Mouse (Mus musculus) limb, embryonic 11.5 days (tissue): ENCODE measurements around the gene Bmper. TPM values are rescaled to one million over a fixed set of nuclear protein-coding genes. Genes with fewer than 3 reads are reported as not detected.

Experiments used
- ATAC-seq: fragments of 200-750 bp; cut with Nextera tagmentation; 2 replicates; pipeline ENCODE4 v1.8.0; 2017; ENCODE audit warnings: low read depth; ENCODE audit not compliant: insufficient number of reproducible peaks, low FRiP score, low TSS enrichment
- DNase-seq: peaks from one replicate; pipeline ENCODE4 v3.0.0-alpha.2; 2015; ENCODE audit warnings: low spot score
- H3K27ac ChIP-seq: fragments of 300-500 bp; sonication (generic); replicated peaks from 2 replicates; pipeline ENCODE4 v1.5.1; 2014; ENCODE audit warnings: low read depth, mild to moderate bottlenecking, low read length
- H3K27me3 ChIP-seq: fragments of 300-500 bp; sonication (generic); 2 replicates; pipeline ENCODE4 v1.6.1; 2014; ENCODE audit warnings: mild to moderate bottlenecking, low read length, mixed read lengths; ENCODE audit not compliant: control insufficient read depth, insufficient read depth
- H3K36me3 ChIP-seq: fragments of 300-500 bp; sonication (generic); 2 replicates; pipeline ENCODE4 v1.6.1; 2014; ENCODE audit warnings: mild to moderate bottlenecking, low read length, moderate library complexity, mixed read lengths; ENCODE audit not compliant: control insufficient read depth, insufficient read depth
- H3K4me1 ChIP-seq: fragments of 300-500 bp; sonication (generic); 2 replicates; pipeline ENCODE4 v1.6.1; 2014; ENCODE audit warnings: low read length, mixed read lengths; ENCODE audit not compliant: control insufficient read depth, insufficient read depth
- H3K4me2 ChIP-seq: fragments of 300-500 bp; sonication (generic); 2 replicates; pipeline ENCODE4 v1.6.1; 2014; ENCODE audit warnings: low read depth, mild to moderate bottlenecking, moderate library complexity; ENCODE audit not compliant: severe bottlenecking
- H3K4me3 ChIP-seq: fragments of 300-500 bp; sonication (generic); 2 replicates; pipeline ENCODE4 v1.5.1; 2014; ENCODE audit warnings: low read depth, low read length
- H3K9ac ChIP-seq: fragments of 300-500 bp; sonication (generic); 2 replicates; pipeline ENCODE4 v1.6.1; 2014; ENCODE audit warnings: mild to moderate bottlenecking, low read length
- H3K9me3 ChIP-seq: fragments of 300-500 bp; sonication (generic); 2 replicates; pipeline ENCODE4 v1.6.1; 2016; ENCODE audit warnings: low read length; ENCODE audit not compliant: control insufficient read depth
- WGBS: fragments of 180-500 bp; shearing (Covaris S2); extraction: QIAGEN DNeasy Blood & Tissue Kit; methylation state at CpG from one replicate; pipeline ENCODE4 v1.1.7; 2014; 5-methylcytosine and 5-hydroxymethylcytosine counted together
- polyA plus RNA-seq: library from polyadenylated mRNA; unstranded; fragments of >200 nt; fragmentation: Nextera tagmentation; extraction: Ambion mirVana; gene quantifications from 2 replicates; pipeline ENCODE4 v1.2.1, GENCODE M21; 2014

The Bmper gene
- polyA plus RNA-seq, 1 experiment from 2014 or later = 4.9 TPM

DNA sequence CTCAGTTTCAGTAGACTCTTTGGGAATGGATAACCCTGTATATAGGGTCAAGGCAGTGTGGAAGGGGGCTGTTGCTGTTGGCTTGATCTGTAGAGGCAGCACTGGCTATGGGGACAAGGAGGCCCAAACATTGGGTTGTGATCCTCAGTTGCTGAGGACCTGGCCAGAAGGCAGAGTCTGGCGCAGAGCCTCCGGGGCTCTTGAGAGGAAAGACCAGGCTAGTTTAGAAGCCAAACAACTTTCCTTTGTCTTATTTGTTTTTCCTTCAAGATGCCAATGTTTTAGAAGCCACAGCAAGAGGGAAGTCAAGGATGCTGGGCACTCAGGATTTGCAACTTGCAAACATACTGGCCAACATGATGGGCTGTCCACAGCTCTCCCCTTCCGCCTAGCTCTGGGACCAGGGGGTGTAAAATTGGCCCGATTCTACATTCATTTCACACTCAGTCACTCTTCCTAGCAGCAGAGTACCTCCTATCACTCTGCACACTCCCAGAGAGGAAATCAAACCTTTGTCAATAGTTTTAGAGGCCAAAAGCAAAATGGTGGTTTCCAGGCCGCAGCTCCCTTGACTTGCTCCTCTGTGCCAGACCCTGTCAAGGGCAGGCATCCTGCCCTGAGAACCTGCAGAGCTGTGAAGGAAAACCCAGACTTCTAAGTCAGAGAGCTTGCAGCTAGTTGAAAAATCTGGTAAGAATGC is 92.9 kb downstream of the Bmper start:
- no peaks in the 10 kb centered on the region for H3K4me1 ChIP-seq
- WGBS = 93% methylated on average over 5 of the region's 5 CpGs
- no peaks in the 10 kb centered on the region; the same call in 1 of the 2 replicates for H3K27me3 ChIP-seq
- H3K9me3 ChIP-seq = no peaks in the 10 kb centered on the region
- no peaks in the 10 kb centered on the region for H3K36me3 ChIP-seq
- no peak overlapping the region for H3K4me2 ChIP-seq
- H3K27ac ChIP-seq = no peak overlapping the region
- no peak for DNase-seq
- H3K4me3 ChIP-seq = no peak overlapping the region
- H3K9ac ChIP-seq = no peak overlapping the region
- no peak for ATAC-seq

GRCm38 (mm10) chr9:23327830-23328229 is 105.0 kb downstream of the Bmper start:
- Histone ChIP-seq H3K4me3 (no peak overlapping the region), H3K4me2 (no peak overlapping the region), H3K27ac (no peak overlapping the region), H3K9me3 (no peaks in the 10 kb centered on the region), H3K27me3 (no peaks in the 10 kb centered on the region), H3K4me1 (no peaks in the 10 kb centered on the region), H3K36me3 (no peaks in the 10 kb centered on the region), H3K9ac (no peak overlapping the region)
- WGBS = 91% methylated on average over 3 of the region's 3 CpGs
- DNase-seq = no peak
- no peak for ATAC-seq

DNA sequence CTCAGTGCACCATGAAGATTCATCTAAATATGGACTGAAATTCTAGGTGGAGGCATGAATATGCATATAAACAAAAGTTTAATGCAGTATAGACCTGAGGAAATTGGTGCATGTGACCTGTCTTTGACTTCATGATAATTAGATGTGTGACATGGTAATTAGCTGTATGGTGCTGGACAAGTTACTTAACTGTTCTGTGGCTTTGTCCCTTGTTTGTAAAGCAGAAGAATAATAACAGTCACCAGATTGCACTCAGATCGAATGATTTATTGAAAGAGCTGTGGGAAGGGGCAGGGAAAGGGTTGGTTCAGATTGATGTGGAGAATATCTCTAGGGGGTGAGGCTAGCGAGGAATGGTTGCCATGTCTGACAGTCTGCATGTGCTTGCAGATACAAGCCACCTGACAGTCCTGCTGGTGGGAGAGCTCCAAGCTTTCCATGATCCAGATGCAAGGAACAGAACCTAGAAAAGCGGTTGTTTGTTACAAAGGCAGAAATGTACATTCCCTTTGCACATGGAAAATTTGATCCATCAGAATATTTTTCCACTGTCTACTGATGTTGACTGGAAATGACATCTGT is 110.3 kb downstream of the Bmper start:
- no peaks in the 10 kb centered on the region for H3K36me3 ChIP-seq
- ATAC-seq = no peak
- H3K4me3 ChIP-seq = no peak overlapping the region
- H3K9me3 ChIP-seq = no peaks in the 10 kb centered on the region
- H3K4me1 ChIP-seq = no peaks in the 10 kb centered on the region
- no peak for DNase-seq
- H3K27me3 ChIP-seq = no peaks in the 10 kb centered on the region
- no peak overlapping the region for H3K4me2 ChIP-seq
- 75% methylated on average over 3 of the region's 3 CpGs for WGBS
- H3K27ac ChIP-seq = no peak overlapping the region
- H3K9ac ChIP-seq = no peak overlapping the region

DNA sequence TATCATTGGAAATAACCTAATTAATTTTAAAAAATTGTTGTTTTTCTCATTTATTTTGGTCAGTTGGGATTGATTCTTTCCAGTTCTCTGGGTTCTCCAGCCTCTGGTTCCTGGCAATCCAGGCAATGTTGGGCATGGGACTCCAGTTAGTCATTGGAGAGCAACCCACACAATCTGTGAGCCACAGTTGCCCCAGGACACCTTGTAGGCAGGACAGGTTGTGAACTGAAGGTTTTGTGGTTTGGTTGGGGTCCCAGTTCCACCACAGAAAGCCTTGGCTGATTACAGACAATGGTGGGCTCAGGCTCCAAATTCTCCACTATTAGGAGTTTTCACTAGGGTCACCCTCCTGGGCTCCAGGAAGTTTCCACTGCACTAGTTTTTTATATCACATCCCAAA is 117.7 kb downstream of the Bmper start:
- Histone ChIP-seq H3K27me3 (no peaks in the 10 kb centered on the region), H3K4me1 (no peaks in the 10 kb centered on the region), H3K4me3 (no peak overlapping the region), H3K27ac (no peak overlapping the region), H3K36me3 (no peaks in the 10 kb centered on the region), H3K9ac (no peak overlapping the region), H3K9me3 (no peaks in the 10 kb centered on the region), H3K4me2 (no peak overlapping the region)
- no peak for DNase-seq
- ATAC-seq = no peak

DNA sequence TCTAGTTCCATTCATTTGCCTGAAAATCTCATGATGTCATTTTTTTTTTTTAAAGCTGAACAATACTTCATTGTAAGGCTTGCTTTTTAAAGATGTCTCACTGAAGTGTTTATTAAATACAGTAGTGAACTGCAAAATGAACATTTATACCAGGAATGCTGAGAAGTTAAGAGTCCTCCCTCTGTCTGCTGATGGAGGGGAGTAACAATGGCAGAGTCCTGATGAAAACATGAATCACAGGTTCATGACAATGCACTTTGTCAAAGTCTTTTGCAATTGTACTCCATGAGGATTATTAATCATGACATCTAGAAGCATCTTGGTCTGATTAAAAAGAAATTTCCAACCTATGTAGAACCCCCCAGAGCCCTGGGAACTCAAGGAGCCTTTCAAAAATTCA is 118.4 kb downstream of the Bmper start:
- no peaks in the 10 kb centered on the region for H3K4me1 ChIP-seq
- no peak for DNase-seq
- H3K4me2 ChIP-seq = no peak overlapping the region
- no peaks in the 10 kb centered on the region for H3K36me3 ChIP-seq
- H3K27me3 ChIP-seq = no peaks in the 10 kb centered on the region
- H3K9ac ChIP-seq = no peak overlapping the region
- no peak overlapping the region for H3K4me3 ChIP-seq
- ATAC-seq = no peak
- no peak overlapping the region for H3K27ac ChIP-seq
- H3K9me3 ChIP-seq = no peaks in the 10 kb centered on the region

DNA sequence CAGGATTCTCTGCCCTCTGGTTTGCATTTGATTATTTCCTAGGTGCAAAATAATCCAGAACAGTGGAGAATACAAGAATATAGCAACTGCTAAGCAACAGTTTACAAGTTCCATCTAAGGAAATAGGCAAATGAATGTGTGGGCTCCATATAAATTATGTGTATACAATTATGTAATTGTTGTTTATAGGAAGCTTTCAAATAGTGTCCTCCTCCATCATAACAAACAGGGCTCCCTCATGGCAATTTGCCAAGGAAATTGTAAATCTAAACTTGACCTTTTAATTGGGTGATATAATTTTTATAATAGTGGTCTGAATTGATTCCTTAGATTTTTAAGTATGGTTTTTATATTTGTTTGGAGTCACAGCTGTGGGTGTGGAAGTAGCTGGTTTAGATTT is 121.5 kb downstream of the Bmper start:
- Histone ChIP-seq H3K36me3 (no peaks in the 10 kb centered on the region), H3K4me1 (no peaks in the 10 kb centered on the region), H3K27ac (no peak overlapping the region), H3K27me3 (no peaks in the 10 kb centered on the region), H3K9me3 (no peaks in the 10 kb centered on the region), H3K4me3 (no peak overlapping the region), H3K9ac (no peak overlapping the region), H3K4me2 (no peak overlapping the region)
- no peak for DNase-seq
- no peak for ATAC-seq

GRCm38 (mm10) chr9:23345093-23345844 is 122.4 kb downstream of the Bmper start:
- DNase-seq (no peak), ATAC-seq (no peak)
- Histone ChIP-seq H3K9ac (no peak overlapping the region), H3K27ac (no peak overlapping the region), H3K36me3 (no peaks in the 10 kb centered on the region), H3K4me1 (no peaks in the 10 kb centered on the region), H3K27me3 (no peaks in the 10 kb centered on the region), H3K9me3 (no peaks in the 10 kb centered on the region), H3K4me3 (no peak overlapping the region), H3K4me2 (no peak overlapping the region)
- WGBS = 69% methylated on average over 8 of the region's 8 CpGs

DNA sequence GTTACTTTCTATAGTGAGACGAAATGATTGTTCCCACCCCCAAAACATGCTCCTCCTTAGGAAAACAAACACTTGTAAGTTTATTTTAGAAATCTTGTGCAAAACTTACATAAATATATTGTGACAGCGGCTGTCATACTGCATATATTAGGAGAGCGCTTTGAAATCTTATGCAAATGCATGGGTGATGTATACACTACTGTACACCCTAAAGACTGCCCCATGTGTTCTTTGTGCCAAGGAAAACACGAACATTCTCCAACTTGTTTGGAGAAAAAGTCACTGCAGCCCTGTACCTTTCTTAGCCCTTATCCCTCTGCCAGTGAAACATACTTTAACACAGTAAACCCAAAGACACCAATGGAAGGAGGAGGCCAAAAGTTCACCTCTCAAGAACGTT is 126.7 kb downstream of the Bmper start:
- Histone ChIP-seq H3K36me3 (no peaks in the 10 kb centered on the region), H3K4me3 (no peak overlapping the region), H3K27ac (no peak overlapping the region), H3K4me1 (no peaks in the 10 kb centered on the region), H3K9ac (no peak overlapping the region), H3K27me3 (no peaks in the 10 kb centered on the region), H3K9me3 (no peaks in the 10 kb centered on the region), H3K4me2 (no peak overlapping the region)
- ATAC-seq (no peak), DNase-seq (no peak)
- WGBS = 82% methylated on average over 5 of the region's 5 CpGs
